Mouse (Mus musculus) C2C12 (cell line): Measurements from ENCODE around the gene Fras1.

Source experiments
- CEBPB ChIP-seq: IDR thresholded peaks from one replicate; pipeline ENCODE4 v1.6.1; 2011; ENCODE audit warnings: low read depth, mild to moderate bottlenecking, control low read depth, moderate library complexity
- CTCF ChIP-seq: IDR thresholded peaks from one replicate; pipeline ENCODE4 v1.5.1; 2011; ENCODE audit not compliant: control insufficient read depth, insufficient read depth, insufficient read length
- FOSL1 ChIP-seq: IDR thresholded peaks from one replicate; pipeline ENCODE4 v1.8.0; 2011; ENCODE audit warnings: mild to moderate bottlenecking, low read length; ENCODE audit not compliant: poor library complexity, insufficient read depth, severe bottlenecking
- MAX ChIP-seq: IDR thresholded peaks from one replicate; pipeline ENCODE4 v1.6.1; 2011; ENCODE audit warnings: mild to moderate bottlenecking, control low read depth
- MYOD1 ChIP-seq: IDR thresholded peaks from one replicate; pipeline ENCODE4 v1.6.1; 2011; ENCODE audit warnings: low read depth; ENCODE audit not compliant: control insufficient read depth, insufficient read length
- MYOG ChIP-seq: IDR thresholded peaks from one replicate; pipeline ENCODE4 v1.6.1; 2011; ENCODE audit not compliant: control insufficient read depth, insufficient read length; ENCODE audit errors: extremely low read depth
- USF1 ChIP-seq: IDR thresholded peaks from one replicate; pipeline ENCODE4 v1.6.1; 2011; ENCODE audit warnings: low read depth, mild to moderate bottlenecking, control low read depth, moderate library complexity

GRCm38 (mm10) chr5:96718601-96719000 is 344.8 kb downstream of the Fras1 start:
- TF ChIP-seq CEBPB, result no peak
- no peak for TF ChIP-seq CTCF
- TF ChIP-seq MYOD1, result no peak
- TF ChIP-seq MAX, result no peak
- TF ChIP-seq FOSL1, result no peak
- TF ChIP-seq USF1, result no peak
- no peak for TF ChIP-seq MYOG
